Mouse (Mus musculus): Measurements from ENCODE around the gene Foxp1.

DNA sequence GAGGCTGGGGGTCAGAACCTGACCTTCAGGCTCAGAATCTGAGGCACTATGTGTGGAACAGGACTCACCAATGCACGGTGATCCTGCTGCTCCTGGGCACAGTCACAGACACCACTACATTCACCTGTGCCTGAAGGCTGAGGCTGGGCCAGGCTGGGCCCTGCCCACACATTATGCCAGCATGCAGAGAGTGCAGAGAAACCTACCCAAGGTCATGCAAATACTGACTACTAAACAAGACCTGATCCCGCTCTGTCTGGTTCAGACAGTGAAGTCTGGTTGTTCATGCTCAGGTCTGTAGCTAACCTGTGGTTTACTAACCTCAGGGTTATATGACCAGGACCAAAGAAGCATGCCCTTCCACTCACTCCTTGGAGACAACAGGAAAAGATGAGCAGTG lies 19.8 kb downstream of the Foxp1 start:
- no peak for TF ChIP-seq GATA1 (IDR thresholded peaks at IDR 0.05; ENCODE audit: borderline replicate concordance, low read length)
- TF ChIP-seq FLI1 (IDR thresholded peaks at IDR 0.05; ENCODE audit: low read length): no peak
